ENCODE assay signal across 8 mouse cellular contexts in the genomic region with DNA sequence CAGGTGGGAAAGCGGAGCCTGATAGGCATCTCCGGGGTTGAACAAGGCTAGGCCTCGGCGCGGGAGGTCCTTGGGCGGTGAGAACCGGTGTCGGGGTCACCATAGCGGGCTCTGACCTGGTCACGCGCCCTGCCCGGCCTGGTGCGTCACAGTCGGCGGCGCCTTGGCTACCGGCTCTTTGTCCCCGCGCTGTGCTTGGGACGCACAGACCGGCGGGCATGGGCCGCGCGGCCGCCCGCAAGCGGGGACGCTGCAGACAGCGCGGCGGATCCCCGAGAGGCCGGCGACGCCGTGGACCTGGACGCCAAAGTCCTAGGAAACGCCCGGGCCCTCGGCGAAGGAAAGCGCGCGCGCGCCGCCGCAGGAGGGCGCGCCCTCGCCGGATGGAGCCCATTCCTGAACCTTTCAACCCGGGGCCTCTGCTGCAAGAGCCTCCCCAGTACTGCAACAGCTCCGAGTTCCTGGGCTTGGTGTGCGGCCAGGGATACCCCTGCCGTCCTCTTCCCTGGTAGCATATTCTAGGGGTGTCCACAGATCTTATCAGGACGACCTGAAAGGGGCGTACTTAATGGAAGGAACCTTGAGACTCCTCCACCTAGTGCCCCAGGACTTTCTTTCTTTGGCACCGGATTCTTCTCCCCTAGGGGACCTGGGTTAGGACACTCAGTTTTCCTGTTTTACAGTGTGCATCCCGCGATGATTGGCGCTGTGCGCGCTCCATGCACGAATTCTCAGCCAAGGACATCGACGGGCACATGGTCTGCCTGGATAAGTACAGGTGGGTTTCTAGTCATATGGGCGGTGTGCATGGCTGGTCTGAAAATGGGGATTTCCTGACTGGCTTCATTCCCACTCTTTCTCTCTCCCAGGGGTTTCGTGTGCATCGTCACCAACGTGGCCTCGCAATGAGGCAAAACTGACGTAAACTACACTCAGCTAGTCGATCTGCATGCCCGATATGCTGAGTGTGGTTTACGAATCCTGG. TPM values are rescaled to one million over a fixed set of nuclear protein-coding genes. Genes with fewer than 3 reads are reported as not detected.
A peak's percentile ranks its signal among the peaks of the same experiment; 100 is the strongest.
DNase-seq lines count a peak whose midpoint lies in the region; ATAC-seq and TF ChIP-seq lines count a peak whose summit lies in the region.

No protein-coding gene starts in this region.

- peak overlapping the region; percentile 77 for H3K4me2 ChIP-seq in forebrain, postnatal 0 days (ENCODE audit: low read depth)

- H3K27ac ChIP-seq in cerebellum, adult 2 months (ENCODE audit: insufficient read depth, low read length), result peak overlapping the region; percentile 86
- peak overlapping the region; percentile 96 for H3K27ac ChIP-seq in forebrain, postnatal 0 days (ENCODE audit: low read depth, low read length)

- DNase-seq in NIH3T3 (ENCODE audit: low read depth), result peak; percentile 87
- peak; percentile 74 to 77 for DNase-seq in cerebellum, adult 2 months
- DNase-seq in forebrain, postnatal 0 days, result peak; percentile 71
- DNase-seq in heart, postnatal 4 days, result peak; percentile 78
- DNase-seq in layer of hippocampus, postnatal 25 days (ENCODE audit: extremely low spot score in 1 of 2, low spot score in 1 of 2), result peak; percentile 40 to 63
- peak; percentile 86 to 87 for DNase-seq in lung, postnatal 4 days
- DNase-seq in right cerebral cortex, postnatal 10 days (ENCODE audit: low spot score in 2 of 2), result peak; percentile 75 to 77
- peak; percentile 58 for DNase-seq in urinary bladder, postnatal 25 days (ENCODE audit: low spot score)

- WGBS in cerebellum, adult 2 months, result under 1% methylated on average over 77 of the region's 77 CpGs
- WGBS in forebrain, postnatal 0 days, result 1% methylated on average over 70 of the region's 77 CpGs

- no peak for TF ChIP-seq CTCF in cerebellum, adult 2 months (IDR thresholded peaks at IDR 0.05; ENCODE audit: borderline replicate concordance, insufficient read depth, low read depth, low read length)
- peak; percentile 28; the same call in 1 of the 2 replicates for TF ChIP-seq CTCF in forebrain, postnatal 0 days (IDR thresholded peaks at IDR 0.05; ENCODE audit: low read depth)

- H3K9me3 ChIP-seq in forebrain, postnatal 0 days (ENCODE audit: low read length), result no peaks in the 10 kb centered on the region

- peak overlapping the region; percentile 96 for H3K4me3 ChIP-seq in cerebellum, adult 2 months (replicated peaks; ENCODE audit: insufficient read depth, low read depth, low read length)
- peak overlapping the region; percentile 93 for H3K4me3 ChIP-seq in forebrain, postnatal 0 days (ENCODE audit: low read depth, low read length)

- peak overlapping the region; percentile 95 for H3K9ac ChIP-seq in forebrain, postnatal 0 days

- no peaks in the 10 kb centered on the region for H3K27me3 ChIP-seq in cerebellum, adult 2 months (ENCODE audit: control insufficient read depth, insufficient read depth, low read length)
- no peaks in the 10 kb centered on the region for H3K27me3 ChIP-seq in forebrain, postnatal 0 days (ENCODE audit: insufficient read depth, low read length)

- ATAC-seq in forebrain, postnatal 0 days, result peak; percentile 30

- H3K4me1 ChIP-seq in cerebellum, adult 2 months (ENCODE audit: control insufficient read depth, insufficient read depth, low read length), result peaks cover 16% of the 10 kb centered on the region; the same call in 1 of the 2 replicates
- peaks cover 7% of the 10 kb centered on the region; the same call in 1 of the 2 replicates for H3K4me1 ChIP-seq in forebrain, postnatal 0 days (ENCODE audit: insufficient read depth)

- TF ChIP-seq POLR2A in cerebellum, adult 2 months (IDR thresholded peaks at IDR 0.05; ENCODE audit: borderline replicate concordance, insufficient read depth, low read length), result no peak

- peaks cover 32% of the 10 kb centered on the region for H3K36me3 ChIP-seq in forebrain, postnatal 0 days (ENCODE audit: insufficient read depth)

RNA-seq across cellular contexts. Expression of gene Gpx4, which starts 7.2 kb away (rescaled TPM):
- polyA plus RNA-seq in cerebellum, adult 2 months (2012; rRNA removed), result 888 and 964 TPM in 2 replicates
- 401 and 478 TPM in 2 replicates for total RNA-seq in forebrain, postnatal 0 days (2014; rRNA removed)
- 644 and 800 TPM in 2 replicates for polyA plus RNA-seq in forebrain, postnatal 0 days (2015; fragmentation: Nextera tagmentation; extraction: Ambion mirVana)
- total RNA-seq in heart, postnatal 4 days (2021), result 100 to 1,000 TPM; 450 to 489 TPM
- total RNA-seq in layer of hippocampus, postnatal 25 days (2021), result 100 to 1,000 TPM; 486 to 515 TPM

RNA-seq across cellular contexts. Expression of gene Polr2e, which starts 14.5 kb away (rescaled TPM):
- polyA plus RNA-seq in cerebellum, adult 2 months (2012; rRNA removed), result 224 and 231 TPM in 2 replicates
- 104 and 129 TPM in 2 replicates for total RNA-seq in forebrain, postnatal 0 days (2014; rRNA removed)
- polyA plus RNA-seq in forebrain, postnatal 0 days (2015; fragmentation: Nextera tagmentation; extraction: Ambion mirVana), result 168 and 184 TPM in 2 replicates
- total RNA-seq in heart, postnatal 4 days (2021), result 10 to 100 TPM; 66.6 to 70.7 TPM
- total RNA-seq in layer of hippocampus, postnatal 25 days (2021), result 10 to 100 TPM; 86.6 to 91.0 TPM

RNA-seq across cellular contexts. Expression of gene Arhgap45, which starts 37.7 kb away (rescaled TPM):
- polyA plus RNA-seq in cerebellum, adult 2 months (2012; rRNA removed), result 2.2 and 2.7 TPM in 2 replicates
- total RNA-seq in forebrain, postnatal 0 days (2014; rRNA removed), result 2.3 and 2.4 TPM in 2 replicates
- 1.2 and 1.7 TPM in 2 replicates for polyA plus RNA-seq in forebrain, postnatal 0 days (2015; fragmentation: Nextera tagmentation; extraction: Ambion mirVana)
- total RNA-seq in heart, postnatal 4 days (2021), result 1 to 10 TPM; 4.0 to 4.1 TPM
- total RNA-seq in layer of hippocampus, postnatal 25 days (2021), result 1 to 10 TPM; 3.3 to 4.3 TPM

RNA-seq across cellular contexts. Expression of gene Sbno2, which starts 51.2 kb away (rescaled TPM):
- polyA plus RNA-seq in cerebellum, adult 2 months (2012; rRNA removed), result 25.4 and 28.9 TPM in 2 replicates
- 19.2 and 24.2 TPM in 2 replicates for total RNA-seq in forebrain, postnatal 0 days (2014; rRNA removed)
- polyA plus RNA-seq in forebrain, postnatal 0 days (2015; fragmentation: Nextera tagmentation; extraction: Ambion mirVana), result 4.6 and 6.8 TPM in 2 replicates
- 10 to 100 TPM; 19.0 to 19.4 TPM for total RNA-seq in heart, postnatal 4 days (2021)
- 10 to 100 TPM; 14.5 to 22.0 TPM for total RNA-seq in layer of hippocampus, postnatal 25 days (2021)

RNA-seq across cellular contexts. Expression of gene Abca7, which starts 57.8 kb away (rescaled TPM):
- 31.1 and 32.4 TPM in 2 replicates for polyA plus RNA-seq in cerebellum, adult 2 months (2012; rRNA removed)
- 6.1 and 6.2 TPM in 2 replicates for total RNA-seq in forebrain, postnatal 0 days (2014; rRNA removed)
- 1.1 TPM in 2 replicates for polyA plus RNA-seq in forebrain, postnatal 0 days (2015; fragmentation: Nextera tagmentation; extraction: Ambion mirVana)
- 1 to 10 TPM; 6.9 to 8.1 TPM for total RNA-seq in heart, postnatal 4 days (2021)
- 10 to 100 TPM in 1 of 2 experiments, 1 to 10 TPM in 1; 9.6 to 10.2 TPM for total RNA-seq in layer of hippocampus, postnatal 25 days (2021)

Comparison
In these comparisons a context has a peak if more than half of its experiments do, and no peak if none do; other contexts are left out.
1. Peak in every context shown above with its lines: DNase-seq, ATAC-seq, H3K4me3 ChIP-seq and H3K27ac ChIP-seq.